Mouse (Mus musculus) ovary, postnatal 36 days (tissue): ENCODE measurements at regions not wholly inside any gene's neighbourhood (a gene's known extent, or its start where the extent isn't known, plus 50 kb on each side); places are given as distances from the start of the nearest gene placed in this dataset.

ENCODE experiments used
- DNase-seq: peaks from one replicate; pipeline ENCODE4 v3.0.0; 2022; ENCODE audit warnings: low spot score, mixed read lengths

DNA sequence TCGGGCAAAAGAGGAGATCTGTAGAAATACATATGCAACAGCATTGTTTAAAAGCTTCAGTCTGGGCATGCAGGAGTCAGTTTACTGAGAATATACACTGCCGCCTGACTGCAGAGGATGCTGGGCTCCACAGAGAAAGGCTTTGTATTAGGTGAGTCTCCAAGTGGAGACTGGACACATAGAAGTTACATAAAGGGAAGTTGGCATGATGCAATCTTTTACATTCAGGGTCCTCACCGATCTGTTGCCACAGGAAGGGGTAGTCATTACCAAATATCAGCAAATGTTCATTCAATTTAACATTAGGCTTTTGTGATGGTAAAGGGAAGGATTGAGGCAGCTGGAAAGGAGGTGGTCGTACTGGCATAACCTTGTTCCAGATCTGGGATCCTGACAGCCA, 89.7 kb upstream of the Arntl start:
- DNase-seq, result no peak

DNA sequence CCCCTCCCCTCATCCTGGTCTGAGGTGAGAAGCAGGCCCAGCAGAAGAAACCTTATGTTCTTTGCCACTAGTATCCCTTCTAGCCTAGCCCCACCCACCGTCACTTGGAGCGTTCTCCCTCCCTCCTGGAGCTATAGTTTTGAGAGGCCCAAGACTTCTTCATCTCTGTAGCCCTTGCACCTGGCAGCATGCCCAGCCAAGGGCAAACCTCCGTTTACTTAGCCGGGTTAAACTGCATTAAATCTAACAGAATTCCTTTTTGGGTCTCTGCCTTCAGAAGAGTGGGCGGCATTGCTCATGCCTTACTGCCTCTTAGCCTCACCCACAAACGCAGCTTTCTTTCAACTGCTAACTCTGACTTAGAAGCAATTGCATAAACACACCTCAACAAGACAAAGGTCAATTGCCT, 85.3 kb upstream of the Arntl start:
- DNase-seq, result no peak

DNA sequence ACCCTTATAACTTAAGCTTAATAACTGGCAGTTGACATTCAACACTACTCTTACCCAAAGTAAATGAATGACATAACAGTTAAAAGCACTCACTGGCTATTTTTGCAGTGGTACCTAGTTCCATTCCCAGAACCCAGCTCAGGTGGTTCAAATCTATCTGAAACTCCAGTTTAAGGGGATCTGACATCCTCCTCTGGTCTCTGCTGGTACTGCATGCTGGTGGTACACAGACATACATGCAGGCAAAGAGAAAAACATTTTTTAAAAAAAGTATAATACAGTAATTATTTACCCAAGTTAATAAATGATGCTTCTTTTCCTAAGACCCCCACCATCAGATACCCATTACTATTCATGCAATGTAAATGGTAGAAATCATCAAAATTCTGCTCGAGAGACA, 81.3 kb upstream of the Arntl start:
- no peak for DNase-seq

DNA sequence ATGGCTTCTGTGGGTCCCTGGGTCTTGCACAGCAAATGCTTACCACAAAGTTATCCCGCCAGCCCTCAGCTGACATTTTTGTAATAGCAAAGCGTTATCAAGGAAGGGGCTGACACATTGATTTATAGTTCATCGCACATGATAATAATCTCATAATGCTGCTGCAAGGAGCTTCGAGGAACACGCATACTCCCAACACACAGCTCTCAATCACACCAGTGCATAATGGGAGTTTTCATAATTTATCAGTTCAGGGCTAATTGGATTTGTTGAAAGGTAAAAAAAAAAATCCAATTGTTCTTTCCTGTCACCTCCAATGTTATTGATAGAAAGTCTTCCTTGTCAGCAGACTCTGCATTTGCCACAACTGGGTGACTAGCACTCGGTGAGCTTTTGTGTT, 76.7 kb upstream of the Arntl start:
- DNase-seq, result no peak

DNA sequence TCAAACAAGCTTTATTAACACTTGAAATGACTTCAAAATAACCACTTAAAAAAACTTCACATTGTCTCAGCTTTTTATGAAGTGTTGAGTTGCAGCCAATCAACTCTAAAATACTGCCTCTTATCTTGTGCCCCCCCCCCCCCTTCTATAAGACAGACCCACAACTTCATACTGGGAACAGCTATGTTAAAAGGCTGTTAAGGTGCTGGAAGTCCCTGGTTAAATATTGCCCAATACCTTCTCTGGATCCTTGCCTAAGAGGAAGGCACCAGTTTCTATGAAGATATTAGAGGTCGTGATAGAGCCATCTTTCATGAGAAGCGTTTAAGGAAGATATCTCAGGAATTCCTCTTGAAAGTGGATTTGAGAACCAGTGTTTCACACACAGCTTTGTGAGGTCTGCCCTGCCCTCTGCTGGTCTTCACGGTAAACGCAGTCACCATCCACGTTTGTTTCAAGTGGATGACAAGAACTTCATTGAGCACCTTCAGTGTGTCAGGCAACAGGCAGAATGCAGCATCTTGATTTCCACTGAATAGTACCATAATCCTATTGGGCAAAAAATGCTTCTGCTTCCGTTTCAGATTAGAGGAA, 75.2 kb upstream of the Arntl start:
- peak; percentile 74 for DNase-seq

DNA sequence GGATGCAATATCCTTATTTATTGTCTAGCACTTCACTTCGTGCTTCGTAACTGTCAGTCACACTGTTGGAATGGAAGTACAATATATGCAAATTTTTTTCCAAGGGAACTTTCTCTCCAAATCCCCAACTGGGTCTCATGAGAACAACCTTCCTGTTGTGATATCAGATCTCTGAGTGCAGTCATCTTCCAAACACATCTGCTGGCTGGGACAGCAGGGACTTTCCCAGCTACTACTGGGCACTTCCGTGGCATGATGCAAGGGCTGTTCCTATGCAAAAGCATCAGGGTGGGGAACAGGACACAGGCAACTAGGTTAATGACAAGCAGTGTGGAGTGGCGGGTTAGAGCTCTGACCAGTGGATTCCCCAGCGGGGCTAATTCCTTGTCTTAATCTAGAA, 73.4 kb upstream of the Arntl start:
- no peak for DNase-seq

DNA sequence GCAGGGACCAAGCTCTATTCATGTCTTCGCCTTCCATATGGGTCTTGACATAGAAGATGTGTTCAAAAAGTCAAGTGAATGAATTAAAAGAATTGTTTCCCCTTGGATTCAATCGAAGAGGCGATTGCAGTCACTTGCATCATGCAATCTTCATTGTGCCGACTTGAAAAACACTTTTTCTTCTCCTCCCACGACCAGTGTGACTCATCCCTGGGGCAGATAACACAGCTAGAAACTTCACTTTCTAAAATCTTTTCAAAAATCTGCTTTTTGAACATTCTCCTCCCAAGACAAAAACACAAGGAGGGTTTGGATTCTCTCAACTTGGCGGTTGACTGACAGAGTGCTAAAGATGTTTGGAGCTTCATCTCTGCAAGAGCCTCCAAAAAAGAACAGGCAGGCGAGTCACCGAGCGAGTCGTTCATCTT, 67.2 kb upstream of the Arntl start:
- DNase-seq, result no peak

DNA sequence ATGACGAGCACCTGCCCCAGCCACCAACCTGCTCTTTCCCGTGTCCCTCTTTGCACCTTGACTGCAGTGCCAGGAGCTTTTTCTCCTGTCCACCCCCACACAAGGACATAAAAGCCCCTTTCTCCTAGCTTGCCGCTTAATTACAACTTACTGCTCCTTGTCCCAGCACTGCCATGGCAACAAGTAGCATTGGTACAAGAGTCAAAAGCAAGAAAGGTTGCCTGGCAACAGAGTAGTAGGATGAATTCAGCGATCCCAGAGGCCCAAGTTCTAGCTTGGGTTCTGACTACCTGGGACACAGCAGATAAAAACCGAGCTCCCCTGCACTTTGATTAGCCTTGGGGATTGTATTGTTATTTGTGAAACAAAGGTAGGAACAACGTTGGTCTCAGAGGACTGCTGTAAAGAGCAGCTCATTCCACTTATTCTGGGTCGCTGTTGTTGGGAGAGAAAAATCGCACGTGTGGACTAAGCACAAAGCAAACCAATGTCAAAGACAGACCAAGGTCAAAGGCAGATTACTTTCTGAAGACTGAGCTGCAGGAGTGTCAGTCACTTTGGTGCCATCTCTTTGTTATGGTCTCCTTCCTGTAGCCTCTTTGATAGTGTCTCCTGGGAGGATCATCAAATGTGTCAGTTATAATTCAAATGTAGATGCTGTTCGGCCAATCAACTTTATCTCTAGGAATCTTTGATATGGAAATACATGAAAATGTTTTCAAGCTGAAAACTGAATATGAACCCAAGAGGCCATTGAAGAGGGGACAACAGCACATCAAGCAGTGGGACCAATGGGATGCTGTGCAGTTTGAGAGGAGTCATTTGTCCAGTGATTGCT, 65.2 kb upstream of the Arntl start:
- no peak for DNase-seq

DNA sequence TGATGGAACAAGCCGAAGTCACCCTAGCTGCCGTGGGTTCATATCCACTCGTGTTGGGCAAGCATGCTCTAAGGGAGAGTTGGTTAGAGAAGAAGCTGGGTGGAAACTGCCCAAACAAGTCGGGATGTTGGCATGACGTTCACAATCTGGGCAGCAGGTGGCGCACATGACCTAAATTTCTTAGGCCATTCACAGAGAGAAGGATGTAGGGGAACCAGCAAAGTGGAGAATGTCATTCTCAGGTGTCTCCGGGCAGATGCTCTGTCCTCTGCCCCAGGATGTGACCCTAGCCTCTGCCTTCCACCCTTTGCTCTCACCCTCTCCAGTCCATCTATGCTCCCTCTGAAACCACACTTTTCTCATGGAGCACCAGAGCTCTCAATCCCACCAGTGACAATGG, 63.7 kb upstream of the Arntl start:
- DNase-seq, result peak; percentile 78

DNA sequence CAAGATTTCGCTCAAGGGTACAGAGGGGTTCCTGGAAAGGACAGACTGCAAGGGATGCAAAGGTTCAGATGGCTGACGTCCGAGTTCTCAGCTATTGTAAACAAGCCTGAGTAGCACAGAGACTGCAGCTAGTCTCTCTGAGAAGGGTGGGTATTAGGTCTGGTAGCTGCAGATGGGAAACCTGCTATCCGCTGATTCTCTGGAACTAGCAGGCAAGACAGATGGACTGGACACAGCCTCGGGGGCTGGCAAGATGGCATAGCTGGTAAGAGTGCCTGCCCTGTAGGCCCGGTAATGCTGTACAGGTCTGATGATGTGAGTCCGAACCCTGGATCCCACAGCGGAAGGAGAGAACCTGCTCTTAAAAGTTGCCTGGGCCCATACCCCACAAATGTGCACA, 62.2 kb upstream of the Arntl start:
- no peak for DNase-seq

DNA sequence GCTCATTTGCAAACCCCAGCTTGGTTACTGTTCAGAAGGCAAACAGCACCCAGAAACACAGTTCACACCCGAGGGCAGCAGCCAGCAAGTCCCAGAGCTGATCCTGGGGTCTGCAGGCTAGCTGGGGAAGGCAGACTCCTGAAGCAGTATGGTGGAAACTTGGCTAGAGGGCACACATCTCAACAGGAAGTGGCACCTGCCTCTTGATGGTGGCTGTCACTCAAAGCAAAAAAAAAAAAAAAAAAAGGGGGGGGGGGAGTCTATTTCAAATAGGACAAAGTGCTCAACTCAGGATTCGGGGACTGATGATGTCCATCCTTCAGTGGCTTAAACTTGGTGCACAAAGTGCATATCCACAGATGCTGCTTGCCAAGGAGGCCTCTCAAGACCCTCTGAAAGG, 61.2 kb upstream of the Arntl start:
- no peak for DNase-seq

DNA sequence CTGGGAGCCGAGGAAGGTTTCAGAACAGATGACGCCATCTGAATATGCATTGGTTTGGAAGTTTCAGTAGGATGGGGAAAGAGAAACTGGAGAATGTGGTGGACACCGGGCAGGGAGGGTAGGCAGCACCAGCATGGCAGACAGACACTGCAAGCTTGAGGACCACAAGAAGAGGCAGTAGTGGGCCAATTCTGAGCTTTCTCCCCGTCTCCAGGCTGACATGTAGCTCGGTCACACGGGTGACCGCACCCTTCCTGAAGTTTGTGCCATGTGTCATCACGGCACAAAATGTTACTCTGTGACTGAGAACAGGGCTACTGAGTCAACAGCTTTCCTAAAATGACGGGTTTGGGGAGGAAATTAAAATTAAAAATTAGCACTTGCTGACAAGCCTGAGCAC, 60.7 kb upstream of the Arntl start:
- DNase-seq, result no peak

DNA sequence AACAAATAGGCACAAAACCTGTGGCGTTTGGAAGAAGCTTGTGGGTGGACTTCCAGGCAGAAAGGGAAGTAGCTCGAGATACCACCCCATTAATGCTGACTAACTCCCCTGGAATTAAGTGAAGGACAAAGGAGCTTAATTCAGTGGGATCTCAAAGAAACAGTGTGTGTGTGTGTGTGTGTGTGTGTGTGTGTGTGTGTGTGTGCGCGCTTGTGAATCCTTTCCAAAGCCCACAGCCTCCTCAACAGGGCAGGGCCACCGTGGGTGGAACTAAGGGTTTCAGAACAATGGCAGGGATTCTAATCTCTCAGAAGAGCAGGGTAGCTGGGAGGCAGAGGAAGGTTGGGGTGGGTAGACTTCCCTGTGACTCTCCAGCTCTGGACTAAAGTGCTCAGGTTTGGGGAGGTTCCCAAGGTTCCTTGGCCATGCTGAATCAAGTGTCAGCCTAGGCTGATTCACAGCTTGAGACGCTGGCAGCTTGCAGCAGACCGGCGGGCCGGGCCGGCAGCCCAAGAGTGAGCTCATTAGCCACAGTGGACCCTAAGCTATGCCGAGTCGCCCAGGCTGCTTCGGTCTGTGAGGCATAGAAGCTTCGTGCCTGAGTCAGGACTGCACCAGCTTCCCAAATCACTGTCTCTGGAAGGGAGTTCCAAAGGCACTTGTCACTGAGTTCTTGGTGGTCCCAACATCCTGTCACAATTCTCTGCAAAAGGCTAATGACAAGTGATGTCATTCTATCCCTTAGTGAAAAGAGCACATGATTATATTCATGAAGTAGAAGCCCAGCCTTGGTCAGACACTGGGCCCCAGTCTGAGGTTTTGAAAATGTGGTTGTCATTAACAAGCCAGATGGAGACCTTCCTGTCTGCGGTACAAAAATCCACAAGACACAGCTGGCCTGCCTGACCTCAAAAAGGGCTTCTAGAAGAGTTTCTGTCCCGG, 59.6 kb upstream of the Arntl start:
- no peak for DNase-seq

DNA sequence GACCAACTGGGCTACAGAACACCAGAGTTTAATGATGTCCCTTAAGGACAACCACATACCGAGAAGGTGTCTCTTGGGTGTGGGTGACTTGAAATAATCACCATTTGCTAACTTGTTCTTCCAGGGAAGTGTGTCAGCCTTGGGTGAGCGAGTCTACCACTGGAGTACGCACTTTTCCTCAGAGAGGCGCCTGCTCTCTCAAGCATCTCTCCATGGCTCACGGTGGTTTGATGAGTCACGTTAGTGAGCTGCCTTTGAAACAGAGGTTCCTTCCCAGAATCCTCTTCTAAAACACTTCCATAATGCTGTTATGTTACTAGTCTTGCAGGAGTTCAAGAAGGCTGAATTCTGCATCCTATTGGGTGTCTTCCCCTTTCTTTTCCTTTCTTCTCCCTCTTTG, 58.6 kb upstream of the Arntl start:
- DNase-seq, result no peak

DNA sequence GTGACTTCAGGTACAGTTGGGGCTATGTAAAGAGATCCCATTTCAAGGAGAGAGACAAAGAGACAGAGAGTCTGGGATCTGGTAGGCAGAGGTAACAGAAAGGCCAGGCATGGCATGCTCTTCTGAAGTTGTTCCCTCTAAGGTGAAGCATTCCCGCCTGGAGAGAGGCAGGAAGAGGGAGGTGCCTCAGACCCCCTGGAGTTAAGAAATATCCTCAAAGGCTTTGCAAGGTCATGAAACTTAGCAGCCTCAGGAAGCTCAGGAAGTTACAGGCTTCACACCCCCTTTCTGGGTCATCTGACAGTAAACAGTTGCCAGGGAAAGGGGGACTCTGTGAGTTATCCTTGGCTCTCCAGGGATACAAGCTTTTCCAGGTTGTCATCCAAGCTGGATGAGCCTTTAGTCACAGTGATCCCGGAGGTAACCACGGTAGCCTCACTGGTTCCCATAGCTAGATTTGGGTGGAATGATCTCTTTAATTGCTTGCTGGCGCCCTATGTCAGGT, 57.2 kb upstream of the Arntl start:
- no peak for DNase-seq

DNA sequence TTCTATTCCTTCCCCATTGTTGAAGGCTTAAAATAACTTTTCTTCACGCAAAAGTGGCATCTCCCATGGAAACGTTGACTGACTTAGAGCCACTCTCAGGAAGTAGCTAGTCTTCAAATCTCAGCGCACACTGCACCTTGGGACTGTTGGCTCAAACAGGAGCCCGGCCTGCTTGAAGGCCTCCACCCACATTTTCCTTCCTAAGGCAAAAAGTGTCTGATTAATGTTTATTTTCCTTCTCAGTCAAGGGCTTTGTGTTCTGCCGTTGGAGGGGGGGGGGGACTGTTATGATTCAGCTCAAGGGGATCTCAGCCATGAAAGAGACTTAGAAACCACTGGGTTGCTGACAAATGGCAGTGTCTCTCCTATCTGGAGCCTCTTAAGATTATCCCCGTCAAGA, 56.5 kb upstream of the Arntl start:
- no peak for DNase-seq

DNA sequence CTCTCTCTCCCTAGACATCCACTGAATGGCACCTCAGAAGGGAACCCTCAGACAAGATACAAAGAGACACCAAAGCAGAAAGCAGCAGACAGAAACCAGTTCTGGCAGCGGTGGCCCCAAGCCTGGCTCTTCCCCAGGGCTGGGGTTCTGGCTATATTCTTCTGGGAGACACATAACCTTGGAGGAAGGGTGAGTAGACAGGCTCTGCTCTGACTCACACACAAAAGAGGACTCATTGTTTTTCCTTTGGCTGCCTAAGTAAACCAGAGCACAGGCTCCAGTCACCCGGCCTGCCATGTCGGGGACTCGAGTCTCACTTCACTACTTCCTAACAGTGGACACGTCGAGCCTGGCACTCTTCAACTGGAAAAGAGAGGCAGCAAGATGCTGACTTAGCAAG, 55.8 kb upstream of the Arntl start:
- DNase-seq, result peak; percentile 33

DNA sequence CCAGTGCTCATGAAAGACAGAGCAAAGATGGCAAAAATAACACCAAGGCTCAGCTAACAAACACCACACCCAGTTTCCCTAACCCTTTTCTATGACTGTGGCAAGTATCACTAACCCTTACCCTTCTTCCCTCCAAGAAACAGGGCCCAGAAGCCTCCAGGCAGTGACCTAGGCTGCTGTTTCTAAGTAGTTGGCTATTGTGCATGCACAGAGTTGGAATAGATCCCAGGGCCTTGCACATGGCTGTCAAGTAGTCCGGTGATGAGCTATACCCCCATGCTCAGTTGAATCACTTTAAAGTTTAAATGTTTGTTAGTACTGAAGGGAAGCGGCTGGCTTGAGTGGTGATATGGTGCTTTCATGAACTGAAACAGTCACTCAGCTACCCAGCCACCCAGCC, 53.9 kb upstream of the Arntl start:
- DNase-seq, result no peak

DNA sequence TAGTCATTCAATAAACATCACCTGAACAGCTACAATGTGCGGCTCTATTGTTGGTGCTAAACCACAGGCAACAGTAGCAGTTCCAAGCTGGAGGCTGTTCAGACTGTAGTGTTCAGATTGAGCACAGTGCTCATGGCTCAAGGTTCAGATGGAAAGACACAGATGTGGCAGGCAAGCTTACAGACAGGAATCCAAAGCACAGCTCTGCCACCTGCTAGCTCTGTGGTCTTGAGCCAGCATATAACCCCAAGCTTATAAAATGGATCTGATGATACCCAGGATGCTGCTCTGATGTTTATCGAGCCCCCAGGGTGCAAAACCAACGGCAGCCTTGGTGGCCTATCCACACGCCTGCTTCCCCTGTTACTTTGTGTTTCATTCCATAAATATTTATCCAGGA, 53.2 kb upstream of the Arntl start:
- DNase-seq, result no peak

DNA sequence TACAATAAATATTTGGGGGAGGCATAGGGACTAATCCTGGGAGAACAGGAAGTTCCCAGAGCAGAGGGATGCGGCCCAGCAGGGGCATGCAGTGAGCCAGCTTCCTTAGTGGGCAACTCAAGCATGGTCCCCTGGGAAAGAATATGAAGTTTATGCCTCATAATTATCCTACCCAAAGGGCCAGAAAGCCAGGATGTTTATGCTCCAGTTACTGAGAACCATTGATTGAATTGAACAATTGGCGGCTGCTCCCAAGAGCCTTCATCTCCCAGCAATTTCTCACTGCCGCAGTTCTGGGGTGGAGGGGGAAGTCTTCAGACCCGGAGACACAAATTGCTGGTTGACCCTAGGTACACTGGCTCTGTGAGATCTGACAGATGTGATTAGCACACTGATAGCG, 50.9 kb upstream of the Arntl start:
- no peak for DNase-seq

DNA sequence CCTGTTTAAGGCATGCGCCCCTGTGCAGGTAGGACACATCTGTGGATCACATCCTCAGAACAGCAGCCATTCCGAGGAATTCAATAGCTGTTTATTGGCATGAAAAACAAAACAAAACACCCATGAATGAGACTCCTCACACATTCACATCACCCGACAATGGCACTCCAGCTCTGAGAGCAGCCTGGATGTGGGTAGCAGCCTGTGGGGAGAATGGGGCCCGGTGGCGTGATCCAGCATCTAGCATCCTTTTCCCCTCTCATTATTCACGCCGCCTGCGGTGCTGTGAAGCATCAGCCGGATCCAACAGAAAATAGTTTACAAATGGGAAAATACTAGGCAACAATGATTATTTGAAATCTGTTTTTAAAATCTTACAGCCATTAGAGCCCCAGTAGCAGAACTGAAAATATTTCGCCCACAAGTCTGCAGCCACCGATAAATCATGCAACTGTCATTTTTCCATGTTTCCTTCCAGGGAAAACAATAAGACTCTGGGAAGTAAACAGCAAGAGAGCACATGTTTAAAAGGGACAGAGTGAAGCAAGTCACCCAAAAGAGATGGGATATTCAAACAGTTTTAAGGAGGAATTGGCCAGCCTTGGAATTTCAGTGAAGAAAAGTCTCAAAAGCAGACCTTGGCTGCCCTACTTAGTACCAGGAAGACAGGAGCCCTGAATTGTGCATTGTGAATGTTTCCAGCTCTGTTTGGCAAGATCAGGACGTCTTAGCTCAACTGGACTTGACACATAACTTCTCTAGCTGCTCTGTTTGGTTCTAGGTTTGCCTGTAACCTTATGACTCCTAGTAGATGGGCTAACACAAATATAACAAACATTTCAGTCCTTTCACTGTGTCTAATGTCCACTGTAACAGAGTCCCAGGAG, 50.2 kb upstream of the Arntl start:
- no peak for DNase-seq
